Mouse (Mus musculus) MN1 (cell line): ENCODE measurements around the gene Pcgf2.
"Not testable (repeated sequence)": the region's sequence is repeated elsewhere in the genome, so short reads cannot be mapped to it uniquely, and the experiment has no call there.

ENCODE experiments used
- DNase-seq: peaks from one replicate; pipeline ENCODE4 v3.0.0-alpha.2; 2016; ENCODE audit warnings: low spot score

Pcgf2 gene

DNA sequence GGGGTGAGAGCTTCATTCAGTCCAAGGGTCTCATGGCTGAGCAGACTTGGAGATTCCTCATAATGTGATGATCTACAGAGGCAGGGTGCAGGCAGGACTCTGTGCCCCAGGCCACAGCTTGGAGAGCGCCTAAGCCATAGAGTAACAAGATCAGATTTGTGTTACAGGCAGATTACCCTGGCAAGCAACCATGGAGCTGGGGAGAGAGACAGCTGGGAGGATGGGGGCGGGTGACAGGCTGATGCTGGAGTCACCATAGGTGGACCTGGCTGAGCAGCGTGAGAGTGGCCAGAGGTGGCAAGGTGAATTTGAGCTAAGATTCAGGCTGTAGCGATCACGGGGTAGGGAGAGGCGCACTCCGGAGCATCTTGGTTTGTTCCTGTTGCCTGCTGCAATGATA is 32.1 kb downstream of the Pcgf2 start:
- DNase-seq: no peak

DNA sequence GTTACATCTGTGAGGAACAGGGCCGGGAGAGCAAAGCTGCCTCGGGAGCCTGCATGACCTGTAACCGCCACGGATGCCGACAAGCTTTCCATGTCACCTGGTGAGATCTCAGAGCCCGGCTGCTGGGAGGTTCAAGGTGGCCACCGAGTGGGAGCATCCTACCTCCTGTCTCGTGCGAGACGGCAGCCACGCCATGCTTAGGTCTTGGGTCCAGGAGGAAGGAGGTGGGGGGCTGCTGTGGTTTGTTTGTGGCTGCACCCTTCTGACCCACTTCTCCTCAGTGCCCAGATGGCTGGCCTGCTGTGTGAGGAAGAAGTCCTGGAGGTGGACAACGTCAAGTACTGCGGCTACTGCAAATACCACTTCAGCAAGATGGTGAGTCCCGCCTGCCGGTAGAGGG is 33.5 kb downstream of the Pcgf2 start:
- no peak for DNase-seq

DNA sequence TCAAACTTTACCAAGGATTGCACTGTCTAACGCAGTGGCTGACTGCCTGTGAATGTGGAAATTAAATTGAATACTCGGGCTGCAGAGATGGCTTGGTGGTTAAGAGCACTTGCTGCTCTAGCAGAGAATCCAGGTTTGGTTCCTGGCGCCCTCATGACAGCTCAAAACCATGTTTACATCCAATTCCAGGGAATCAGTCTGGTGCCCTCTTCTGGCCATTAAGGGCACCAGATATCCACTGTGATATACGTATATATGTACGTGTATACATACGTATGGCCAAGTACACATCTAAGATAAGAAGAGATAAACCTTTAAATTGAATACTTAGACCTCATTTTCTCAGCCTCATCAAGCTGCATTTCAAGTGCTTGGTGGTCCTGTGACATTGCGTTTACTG is 34.1 kb downstream of the Pcgf2 start:
- DNase-seq: no peak

DNA sequence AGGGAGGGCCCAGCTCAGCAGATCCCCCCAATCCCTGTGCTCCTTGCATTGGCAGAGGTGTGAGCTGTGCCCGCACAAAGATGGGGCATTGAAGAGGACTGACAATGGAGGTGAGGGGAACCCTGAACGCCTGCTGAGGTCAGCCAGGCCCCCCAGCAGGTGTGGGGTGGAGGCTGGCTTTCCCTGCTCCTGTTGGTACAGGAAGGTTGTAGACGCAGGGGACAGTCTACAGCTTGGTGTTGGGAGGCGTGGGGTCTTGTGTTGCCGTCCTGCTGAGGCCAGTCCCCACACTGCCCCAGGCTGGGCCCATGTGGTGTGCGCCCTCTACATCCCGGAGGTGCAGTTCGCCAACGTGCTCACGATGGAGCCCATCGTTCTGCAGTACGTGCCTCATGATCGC is 34.9 kb downstream of the Pcgf2 start:
- DNase-seq: no peak

- DNase-seq: no peak
Observed at GRCm38 (mm10) chr11:97664771-97665240, 35.5 kb downstream of the Pcgf2 start.

DNA sequence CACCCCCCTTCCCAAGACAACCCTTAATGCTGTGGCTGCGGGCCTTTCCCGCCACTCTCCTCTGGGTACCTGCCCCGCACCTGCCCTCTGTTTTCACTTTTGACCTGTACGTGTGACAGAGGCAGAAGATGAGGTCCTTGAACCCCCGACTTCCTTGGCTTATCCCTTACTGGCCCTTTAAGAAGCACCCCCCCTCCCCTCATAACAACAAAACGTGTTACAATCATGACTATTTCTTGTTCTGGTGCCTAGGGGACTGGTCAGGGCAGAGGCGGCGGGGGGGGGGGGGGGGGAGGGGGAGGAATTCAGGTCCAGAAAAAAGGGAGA is 36.0 kb downstream of the Pcgf2 start:
- no peak for DNase-seq

GRCm38 (mm10) chr11:97663528-97664338 is 36.6 kb downstream of the Pcgf2 start:
- peak; percentile 64 for DNase-seq

DNA sequence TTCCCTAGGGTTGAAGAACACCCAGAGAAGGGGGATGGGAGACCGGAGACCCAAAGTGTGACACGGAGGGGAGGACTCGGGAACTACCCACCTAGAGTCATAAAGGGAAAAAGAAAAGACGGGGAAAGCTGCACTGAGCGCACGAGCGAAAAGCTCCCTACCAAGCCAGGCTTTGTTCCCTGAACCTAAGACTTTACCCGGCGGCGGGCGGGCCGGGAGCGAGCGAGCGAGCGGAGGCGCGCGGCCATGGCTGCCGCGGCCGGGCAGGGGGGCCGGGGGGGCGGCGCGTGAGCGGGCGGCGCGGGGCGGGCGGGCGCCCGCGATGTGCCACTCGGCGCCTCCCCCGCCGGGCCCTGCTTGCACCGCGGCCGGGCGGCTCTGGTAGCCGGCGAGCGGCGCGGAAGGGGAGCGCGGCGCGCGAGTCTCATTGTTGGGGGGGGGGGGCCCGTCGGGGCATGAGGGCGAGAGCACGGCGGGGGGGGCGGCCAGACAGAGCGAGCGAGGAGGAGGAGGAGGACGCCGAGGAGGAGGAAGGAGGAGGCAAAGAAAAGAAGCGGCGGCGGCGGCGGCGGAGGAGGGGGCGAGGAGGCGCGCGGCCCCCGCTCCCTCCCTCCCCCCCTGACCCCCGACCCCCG is 37.3 kb downstream of the Pcgf2 start, which contains the start of gene Mllt6:
Mllt6 (plus strand) TSS at position 522 of the 635 bp plus-strand sequence.
- DNase-seq: peak; percentile 87

DNA sequence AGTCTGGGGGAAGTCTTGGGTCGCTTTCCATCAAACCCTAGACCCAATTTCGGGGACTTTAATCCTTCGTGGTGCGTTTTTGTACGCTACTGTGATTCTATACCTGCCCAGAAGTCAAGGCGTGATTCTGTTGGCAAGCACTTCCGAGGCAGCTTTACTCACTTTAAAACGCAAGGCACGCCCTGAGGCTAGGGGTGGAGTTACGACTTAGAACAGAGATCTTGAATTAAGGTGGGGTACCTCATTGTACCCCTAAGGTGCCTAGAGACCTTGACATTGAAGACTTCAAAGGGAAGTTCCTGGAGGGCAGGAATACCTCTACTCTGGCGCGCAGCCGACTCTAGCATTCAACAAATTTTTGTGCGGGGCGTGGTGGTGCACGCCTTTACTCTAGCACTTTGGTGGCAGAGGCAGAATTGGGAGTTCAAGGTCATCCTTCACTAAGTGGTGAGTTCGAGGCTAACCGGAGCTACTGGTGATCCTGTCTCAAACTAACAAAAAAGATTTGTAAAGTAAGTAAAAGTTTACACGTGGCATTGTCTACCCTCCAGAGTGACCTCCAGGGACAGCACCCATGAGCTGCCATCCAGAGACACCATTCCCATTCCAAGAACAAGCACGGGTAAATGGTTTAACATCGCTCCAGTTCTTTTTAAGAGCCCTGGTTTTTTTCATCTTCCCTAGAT is 37.9 kb downstream of the Pcgf2 start:
- DNase-seq: no peak

DNA sequence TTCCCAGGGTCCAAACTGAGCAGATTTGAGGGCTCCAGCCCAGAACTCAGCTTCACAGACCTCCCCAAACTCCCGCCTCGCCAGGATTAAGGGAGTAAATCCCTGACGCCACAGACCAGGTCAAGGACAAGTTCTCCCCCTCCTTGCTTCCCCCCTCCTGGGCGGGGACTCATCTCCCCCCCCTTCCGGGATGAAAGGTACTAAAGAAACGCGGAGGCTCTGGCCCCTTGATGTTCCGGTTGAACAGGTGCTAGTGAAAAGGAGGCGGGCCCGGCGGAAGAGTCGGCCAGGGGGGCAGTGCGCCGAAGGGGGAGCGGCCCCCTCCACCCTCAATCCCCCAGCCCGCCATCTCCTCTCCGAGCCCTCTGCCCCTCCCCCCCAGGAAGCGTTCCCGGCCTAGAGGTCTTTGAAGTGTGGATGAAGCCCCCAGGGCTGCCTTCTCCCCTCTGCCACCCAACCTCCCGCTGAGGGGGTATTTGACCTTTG is 38.6 kb downstream of the Pcgf2 start:
- DNase-seq: peak; percentile 55

GRCm38 (mm10) chr11:97660734-97661647 is 39.3 kb downstream of the Pcgf2 start:
- DNase-seq: no peak

DNA sequence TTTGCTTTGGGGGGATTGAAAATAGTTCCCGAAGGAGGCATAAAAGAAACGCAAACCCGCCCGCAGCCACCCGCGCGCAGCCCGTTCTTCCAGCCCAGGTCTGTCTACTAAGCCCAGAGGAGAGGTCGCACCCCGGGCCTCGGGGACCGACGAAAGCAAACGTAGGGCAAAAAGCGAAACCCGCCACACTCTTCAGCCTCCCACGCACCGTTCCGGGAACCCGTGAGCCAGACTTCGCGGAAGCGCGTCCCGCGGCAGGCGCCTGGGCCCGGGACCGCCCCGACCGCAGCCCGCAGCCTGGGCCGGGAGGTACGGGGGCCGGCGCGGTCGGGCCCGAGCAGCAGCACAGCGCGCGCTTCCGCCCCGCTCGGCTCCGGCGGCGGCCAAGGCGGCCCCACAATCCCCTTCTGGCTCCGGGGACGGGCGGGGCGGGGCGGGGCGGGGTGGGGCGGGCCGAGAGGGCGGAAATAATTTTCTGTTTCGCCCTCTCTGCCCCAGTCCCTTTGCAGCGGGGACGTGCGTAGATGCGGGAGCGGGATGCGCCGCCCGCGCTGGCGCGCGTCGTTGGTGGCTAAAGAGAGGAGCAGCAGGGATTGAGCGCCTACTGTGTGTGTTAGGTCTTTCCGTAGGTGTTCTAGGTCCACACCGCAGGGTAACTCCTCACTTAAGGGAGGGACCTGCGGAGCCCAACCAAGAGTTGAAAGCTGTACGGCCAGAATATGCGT is 40.1 kb downstream of the Pcgf2 start:
- DNase-seq: peak; percentile 74

DNA sequence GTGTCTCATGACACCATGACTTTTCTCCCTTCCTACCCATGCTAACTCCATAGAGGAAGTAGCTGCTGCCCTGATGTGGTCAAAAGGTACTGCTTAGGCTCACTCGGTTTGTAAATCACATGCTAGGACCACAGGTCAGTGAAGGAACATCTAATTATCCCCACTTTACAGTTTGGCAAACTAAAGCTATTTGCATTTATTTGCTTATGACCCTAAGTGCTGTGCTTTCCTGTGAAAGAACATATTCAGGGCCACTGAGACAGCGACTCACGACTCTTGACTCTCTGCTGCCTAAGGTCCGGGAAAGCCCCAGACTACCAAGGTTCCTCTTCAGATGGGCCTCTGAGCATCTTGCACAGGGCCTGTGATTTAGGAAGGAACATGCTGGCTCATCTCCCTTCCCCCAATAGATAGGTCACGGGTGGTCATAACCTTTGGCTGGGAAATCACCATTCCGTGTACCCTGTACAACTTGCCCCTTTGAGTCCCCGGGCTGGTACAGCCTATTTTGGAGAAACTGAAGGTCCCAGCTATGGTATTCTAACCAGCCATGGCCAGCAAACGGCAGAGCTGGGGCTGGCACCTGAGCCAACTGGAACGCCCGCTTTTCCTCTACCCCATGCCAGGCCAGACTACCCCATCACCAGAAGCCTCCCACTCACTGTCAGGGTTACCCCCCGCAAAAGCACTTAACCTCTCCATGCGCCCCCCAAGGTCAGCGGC is 40.9 kb downstream of the Pcgf2 start:
- no peak for DNase-seq

- DNase-seq: no peak
Observed at GRCm38 (mm10) chr11:97658751-97659266, 41.5 kb downstream of the Pcgf2 start.

DNA sequence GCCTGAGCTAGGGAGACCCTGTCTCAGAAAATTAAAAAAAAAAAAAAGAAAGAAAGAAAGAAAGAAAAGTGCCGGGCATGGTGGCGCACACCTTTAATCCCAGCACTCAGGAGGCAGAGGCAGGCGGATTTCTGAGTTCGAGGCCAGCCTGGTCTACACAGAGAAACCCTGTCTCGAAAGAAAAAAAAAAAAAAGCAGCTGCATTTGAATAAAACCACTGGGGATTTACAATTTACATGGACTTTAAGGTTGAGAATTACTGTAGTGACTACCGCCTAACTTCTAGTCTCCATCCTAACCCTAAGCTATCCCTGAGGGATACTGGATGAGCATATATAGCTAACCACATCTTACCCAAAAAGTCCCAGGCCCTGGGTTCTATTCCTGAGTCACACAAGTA is 42.3 kb downstream of the Pcgf2 start:
- not testable (repeated sequence) for DNase-seq

DNA sequence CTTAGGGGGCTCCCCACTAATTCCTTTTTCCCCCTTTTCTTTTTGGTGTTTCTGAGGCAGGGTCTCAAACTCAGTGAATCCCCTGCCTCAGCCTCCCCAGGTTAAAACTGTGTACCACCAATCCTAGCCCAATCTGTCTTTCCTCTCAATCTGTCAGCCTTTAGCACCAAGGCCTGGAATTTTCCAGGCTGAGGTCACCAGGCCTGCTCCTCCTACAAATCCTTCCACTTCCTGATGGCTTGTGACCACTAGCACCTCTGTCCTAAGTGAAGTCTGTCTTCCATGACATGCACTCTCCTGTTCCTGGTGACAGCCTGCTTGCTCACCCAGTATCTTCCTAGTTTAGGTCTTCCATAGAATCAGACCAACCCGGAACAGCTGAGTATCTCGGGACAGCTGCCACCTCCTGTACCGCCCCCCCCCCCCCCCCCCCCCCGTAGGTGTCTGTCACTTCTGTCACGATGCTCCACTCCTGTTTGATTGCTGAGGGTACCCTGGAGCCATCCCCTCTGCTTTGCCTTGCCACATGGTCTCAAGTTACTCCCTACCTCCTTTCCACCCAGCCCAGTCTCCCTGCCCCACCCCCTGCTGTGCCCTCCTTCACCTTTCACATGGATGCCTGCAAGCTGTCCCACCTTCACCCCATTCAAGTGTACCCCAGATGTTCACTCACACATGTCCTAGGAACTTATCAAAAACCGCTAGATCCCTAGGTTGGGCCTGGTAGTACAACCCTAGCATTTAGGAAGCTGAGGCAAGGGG is 42.9 kb downstream of the Pcgf2 start:
- DNase-seq: no peak

DNA sequence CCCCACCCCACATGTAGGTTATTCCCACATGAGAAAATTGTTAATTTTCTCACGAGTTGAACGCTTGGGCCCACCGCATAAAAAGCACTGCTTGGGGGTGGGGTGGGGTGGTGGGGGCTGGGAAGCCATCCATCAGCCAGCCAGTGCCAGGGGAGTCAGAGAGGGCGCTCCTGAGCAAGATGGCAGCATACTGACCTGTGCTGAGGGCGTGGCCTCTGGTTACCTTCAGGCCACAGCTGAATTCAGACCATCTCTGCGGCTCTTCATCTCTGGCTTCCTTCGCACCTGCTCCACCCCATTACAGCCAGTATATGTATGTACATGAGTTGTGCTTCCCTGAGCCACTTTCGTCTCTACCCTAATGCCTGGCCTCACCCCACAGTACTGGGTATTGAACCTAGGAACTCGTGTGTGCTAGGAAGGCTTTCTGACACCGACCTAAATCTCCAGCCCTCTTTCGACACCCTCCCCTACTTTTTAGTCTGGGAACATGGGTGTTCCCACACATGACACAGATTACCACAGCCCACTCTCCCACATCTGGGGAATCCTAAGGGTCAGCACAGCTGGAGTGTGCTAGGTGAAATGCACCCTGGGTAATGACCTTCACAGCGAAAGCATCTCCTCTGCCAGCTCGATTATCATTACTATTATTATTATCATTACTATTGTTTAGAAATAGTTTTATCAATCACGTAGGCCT is 43.9 kb downstream of the Pcgf2 start:
- no peak for DNase-seq

- no peak for DNase-seq
Observed at GRCm38 (mm10) chr11:97654210-97654609, 46.1 kb downstream of the Pcgf2 start.

GRCm38 (mm10) chr11:97653376-97653775 is 46.9 kb downstream of the Pcgf2 start:
- DNase-seq: not testable (repeated sequence)
